Mouse (Mus musculus) heart, embryonic 10.5 days (tissue): ENCODE measurements around the gene Tenm3. TPM values are rescaled to one million over a fixed set of nuclear protein-coding genes. Genes with fewer than 3 reads are reported as not detected.

ENCODE experiments used
- DNase-seq: peaks from one replicate; pipeline ENCODE4 v3.0.0-alpha.2; 2017; ENCODE audit warnings: low spot score
- H3K27ac ChIP-seq: fragments of 300-500 bp; sonication (generic); 2 replicates; pipeline ENCODE4 v1.5.1; 2016; ENCODE audit warnings: mild to moderate bottlenecking
- H3K27me3 ChIP-seq: fragments of 300-500 bp; sonication (generic); 2 replicates; pipeline ENCODE4 v1.6.1; 2016; ENCODE audit warnings: mild to moderate bottlenecking; ENCODE audit not compliant: poor library complexity, insufficient read depth, severe bottlenecking
- H3K36me3 ChIP-seq: fragments of 300-500 bp; sonication (generic); 2 replicates; pipeline ENCODE4 v1.6.1; 2016; ENCODE audit warnings: mild to moderate bottlenecking, moderate library complexity
- H3K4me1 ChIP-seq: fragments of 300-500 bp; sonication (generic); 2 replicates; pipeline ENCODE4 v1.6.1; 2016; ENCODE audit warnings: mild to moderate bottlenecking
- H3K4me3 ChIP-seq: fragments of 300-500 bp; sonication (generic); 2 replicates; pipeline ENCODE4 v1.5.1; 2016; ENCODE audit warnings: mild to moderate bottlenecking, moderate library complexity
- H3K9me3 ChIP-seq: fragments of 300-500 bp; sonication (generic); 2 replicates; pipeline ENCODE4 v1.6.1; 2016; ENCODE audit warnings: mild to moderate bottlenecking, moderate library complexity
- WGBS: fragments of 180-500 bp; shearing (Covaris S2); methylation state at CpG from one replicate; pipeline ENCODE4 v1.1.7; 2016; 5-methylcytosine and 5-hydroxymethylcytosine counted together
- polyA plus RNA-seq: library from polyadenylated mRNA; unstranded; fragments of >200 nt; fragmentation: Nextera tagmentation; extraction: Ambion mirVana; gene quantifications from 2 replicates; pipeline ENCODE4 v1.2.1, GENCODE M21; 2016

The Tenm3 gene
- polyA plus RNA-seq, 1 experiment from 2014 or later = 24.9 TPM

DNA sequence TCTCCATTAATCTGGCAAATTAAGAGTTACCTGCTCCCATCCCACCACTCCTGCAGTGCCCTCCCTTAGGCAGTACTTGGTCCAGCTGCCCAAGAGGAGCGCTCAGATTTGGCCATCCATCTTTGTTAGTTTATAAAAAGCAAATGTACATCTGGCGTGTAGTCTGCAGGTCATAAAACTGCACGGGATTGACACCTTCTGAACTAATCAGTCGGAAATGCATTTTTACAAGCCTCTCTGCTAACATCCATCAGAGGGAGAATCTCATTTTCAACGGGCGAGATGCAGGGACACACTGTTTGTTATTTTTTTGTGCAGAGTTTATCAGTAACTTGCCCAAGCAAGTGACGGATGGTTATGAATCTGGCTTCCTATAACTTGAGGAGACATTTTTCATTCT is 539.5 kb downstream of the Tenm3 start:
- Histone ChIP-seq H3K27me3 (no peaks in the 10 kb centered on the region), H3K36me3 (0 out of 2 replicates have a peak, but pooled peaks cover 6% of the 10 kb centered on the region), H3K9me3 (no peaks in the 10 kb centered on the region), H3K4me3 (no peak overlapping the region), H3K4me1 (peaks cover 9% of the 10 kb centered on the region), H3K27ac (no peak overlapping the region)
- DNase-seq = no peak
- WGBS = 73% methylated on average over 7 of the region's 7 CpGs

DNA sequence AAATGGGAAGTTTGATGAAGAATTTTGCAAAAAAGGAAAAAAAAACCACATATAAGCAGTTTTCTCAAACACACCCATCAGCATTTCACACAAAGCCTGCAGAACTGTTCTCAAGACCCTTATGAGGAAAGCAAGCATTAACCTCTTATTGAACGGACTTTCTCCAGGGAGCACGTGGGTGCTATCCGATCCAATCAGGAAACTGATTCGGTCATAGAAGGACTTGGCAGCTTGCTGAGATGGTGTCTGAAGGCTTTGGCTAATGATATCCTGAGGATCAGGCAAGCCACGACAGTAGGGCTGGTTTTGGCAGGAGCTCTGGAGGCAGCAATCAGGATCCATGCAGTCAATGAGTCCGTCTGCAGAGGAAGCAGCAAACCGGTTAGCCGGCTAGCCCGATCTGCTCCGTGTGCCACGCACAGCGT is 543.1 kb downstream of the Tenm3 start:
- Histone ChIP-seq H3K9me3 (no peaks in the 10 kb centered on the region), H3K4me1 (no peaks in the 10 kb centered on the region), H3K27ac (no peak overlapping the region), H3K36me3 (peaks cover 14% of the 10 kb centered on the region), H3K27me3 (no peaks in the 10 kb centered on the region), H3K4me3 (no peak overlapping the region)
- DNase-seq = no peak
- 80% methylated on average over 12 of the region's 12 CpGs for WGBS

DNA sequence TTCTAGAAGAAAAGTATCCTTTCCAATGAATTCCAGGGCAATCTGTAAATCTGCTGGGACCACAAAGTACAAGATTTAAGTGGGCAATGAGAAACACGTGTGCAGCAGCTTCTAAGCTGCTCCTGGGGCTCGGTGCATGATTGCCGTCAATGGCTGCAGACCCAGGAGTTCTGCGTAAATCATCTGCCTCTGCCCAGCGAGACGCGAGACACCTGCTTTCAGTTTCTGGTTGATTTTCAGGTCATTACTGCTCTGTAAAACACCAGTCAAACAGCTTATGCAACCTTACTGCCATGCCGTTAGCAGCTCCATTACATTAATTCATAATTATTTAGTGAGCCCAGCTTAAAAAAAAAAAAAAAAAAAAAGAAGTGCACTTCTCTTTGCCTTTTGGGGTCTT is 543.7 kb downstream of the Tenm3 start:
- DNase-seq = no peak
- no peak overlapping the region for H3K4me3 ChIP-seq
- peaks cover 19% of the 10 kb centered on the region for H3K36me3 ChIP-seq
- no peak overlapping the region for H3K27ac ChIP-seq
- WGBS = 81% methylated on average over 8 of the region's 8 CpGs
- H3K9me3 ChIP-seq = no peaks in the 10 kb centered on the region
- no peaks in the 10 kb centered on the region for H3K27me3 ChIP-seq
- no peaks in the 10 kb centered on the region for H3K4me1 ChIP-seq

DNA sequence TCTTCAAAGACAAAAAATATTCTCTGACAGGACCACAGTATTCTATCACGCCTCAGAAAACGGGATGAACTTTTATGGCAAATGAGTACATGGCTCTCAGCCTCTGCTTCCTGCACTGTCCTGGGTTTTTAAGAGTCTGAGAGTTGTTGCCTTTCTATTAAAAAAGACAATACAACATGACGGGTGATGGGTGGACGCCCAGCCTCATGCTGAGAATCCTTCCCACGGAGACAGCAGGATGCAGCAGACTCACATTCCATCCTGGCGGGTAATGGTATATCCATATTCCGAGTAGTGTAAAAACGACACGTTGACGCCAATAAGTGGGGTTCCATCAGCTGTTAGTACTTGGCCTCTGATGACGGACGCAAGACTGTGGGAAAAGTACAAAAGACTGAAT is 544.4 kb downstream of the Tenm3 start:
- H3K27me3 ChIP-seq = no peaks in the 10 kb centered on the region
- no peaks in the 10 kb centered on the region for H3K4me1 ChIP-seq
- H3K27ac ChIP-seq = no peak overlapping the region
- H3K36me3 ChIP-seq = peaks cover 19% of the 10 kb centered on the region
- no peaks in the 10 kb centered on the region for H3K9me3 ChIP-seq
- DNase-seq = no peak
- H3K4me3 ChIP-seq = no peak overlapping the region
- 80% methylated on average over 12 of the region's 12 CpGs for WGBS

DNA sequence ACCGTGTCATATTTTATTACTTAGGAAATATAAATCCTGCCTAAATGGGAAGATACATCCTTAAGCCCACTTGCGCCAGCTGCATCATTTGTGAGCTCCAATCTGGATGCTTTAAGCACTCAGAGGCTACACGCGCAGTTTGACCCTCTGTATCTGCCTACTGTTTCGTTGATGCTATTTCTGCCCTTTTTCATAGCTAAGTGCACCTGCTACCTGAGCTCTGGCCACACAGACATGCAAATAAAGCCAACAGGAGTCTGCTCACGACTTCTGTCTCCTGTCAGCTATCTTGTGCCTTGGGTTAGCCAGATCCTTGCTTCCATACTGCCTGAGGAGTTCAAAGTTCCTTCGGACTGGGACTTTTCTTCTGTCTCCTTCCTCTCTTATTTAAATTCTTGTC is 547.4 kb downstream of the Tenm3 start:
- Histone ChIP-seq H3K36me3 (peaks cover 37% of the 10 kb centered on the region), H3K9me3 (no peaks in the 10 kb centered on the region), H3K4me1 (no peaks in the 10 kb centered on the region), H3K27me3 (no peaks in the 10 kb centered on the region), H3K4me3 (no peak overlapping the region), H3K27ac (no peak overlapping the region)
- 89% methylated on average over 7 of the region's 7 CpGs for WGBS
- no peak for DNase-seq

DNA sequence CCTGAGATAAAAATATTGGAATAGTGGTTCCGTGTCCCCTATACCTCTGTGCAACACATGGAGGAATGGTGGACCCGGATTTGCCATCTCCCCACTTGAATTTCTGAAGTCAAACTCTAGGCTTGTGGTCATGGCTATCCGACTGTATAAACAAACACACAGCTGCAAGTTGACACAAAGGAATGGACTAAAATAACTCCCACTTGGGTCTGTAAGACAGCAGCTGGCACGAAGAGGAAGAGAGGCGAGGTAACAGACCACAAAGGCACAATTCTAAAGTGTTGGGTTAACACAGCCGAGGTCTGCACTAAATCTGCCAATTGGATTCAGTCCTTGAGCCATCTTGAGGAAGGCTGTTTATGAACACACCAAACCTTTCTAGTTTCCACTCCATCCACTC is 548.2 kb downstream of the Tenm3 start:
- no peaks in the 10 kb centered on the region for H3K4me1 ChIP-seq
- WGBS = 81% methylated on average over 6 of the region's 6 CpGs
- H3K36me3 ChIP-seq = peaks cover 39% of the 10 kb centered on the region
- DNase-seq = no peak
- H3K4me3 ChIP-seq = no peak overlapping the region
- no peaks in the 10 kb centered on the region for H3K9me3 ChIP-seq
- no peak overlapping the region for H3K27ac ChIP-seq
- H3K27me3 ChIP-seq = no peaks in the 10 kb centered on the region

DNA sequence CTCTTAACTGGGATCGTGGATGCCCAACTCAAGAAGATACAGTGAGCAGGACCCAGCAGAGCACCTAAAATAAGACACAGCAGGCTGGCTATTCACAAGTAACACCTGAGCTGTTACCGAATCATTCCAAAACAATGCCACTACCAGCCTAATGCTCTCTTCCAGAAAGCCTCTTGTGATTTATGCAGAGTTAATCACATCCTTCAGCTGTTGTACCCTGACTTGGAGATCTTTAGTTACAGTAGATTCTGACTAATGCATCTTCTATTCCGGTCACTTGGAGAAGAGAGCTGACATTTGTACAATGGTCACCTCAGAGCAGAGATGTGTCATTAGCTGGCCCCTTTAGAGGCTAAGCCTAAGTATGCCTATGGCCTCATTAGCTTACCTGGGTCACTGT is 550.0 kb downstream of the Tenm3 start:
- WGBS = 97% methylated on average over 3 of the region's 3 CpGs
- Histone ChIP-seq H3K4me3 (no peak overlapping the region), H3K9me3 (no peaks in the 10 kb centered on the region), H3K4me1 (no peaks in the 10 kb centered on the region), H3K36me3 (peaks cover 39% of the 10 kb centered on the region), H3K27me3 (no peaks in the 10 kb centered on the region), H3K27ac (no peak overlapping the region)
- DNase-seq = no peak

DNA sequence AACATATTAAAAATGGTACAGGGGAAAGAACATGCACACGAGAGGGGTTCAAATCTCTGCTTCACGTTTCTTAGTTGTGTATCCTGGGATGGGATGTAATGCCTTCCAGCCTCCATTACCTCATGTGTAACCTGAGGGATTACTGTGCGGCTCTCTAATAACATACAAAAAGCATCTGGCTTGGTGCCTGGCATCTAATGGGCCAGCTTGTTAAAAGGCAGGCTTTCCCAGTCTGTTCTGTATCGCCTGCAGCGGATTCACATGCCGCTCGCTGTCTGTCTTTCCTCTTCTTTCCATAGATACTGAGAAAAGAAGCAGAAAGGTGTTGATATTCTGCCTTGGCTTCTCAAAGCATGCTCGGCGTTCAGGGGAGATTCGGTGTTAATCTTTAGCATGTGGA is 558.3 kb downstream of the Tenm3 start:
- 0 out of 2 replicates have a peak, but pooled peaks cover 5% of the 10 kb centered on the region for H3K36me3 ChIP-seq
- H3K27me3 ChIP-seq = no peaks in the 10 kb centered on the region
- no peak overlapping the region for H3K27ac ChIP-seq
- H3K9me3 ChIP-seq = no peaks in the 10 kb centered on the region
- peaks cover 15% of the 10 kb centered on the region; the same call in 1 of the 2 replicates for H3K4me1 ChIP-seq
- no peak for DNase-seq
- 85% methylated on average over 10 of the region's 10 CpGs for WGBS
- no peak overlapping the region for H3K4me3 ChIP-seq

DNA sequence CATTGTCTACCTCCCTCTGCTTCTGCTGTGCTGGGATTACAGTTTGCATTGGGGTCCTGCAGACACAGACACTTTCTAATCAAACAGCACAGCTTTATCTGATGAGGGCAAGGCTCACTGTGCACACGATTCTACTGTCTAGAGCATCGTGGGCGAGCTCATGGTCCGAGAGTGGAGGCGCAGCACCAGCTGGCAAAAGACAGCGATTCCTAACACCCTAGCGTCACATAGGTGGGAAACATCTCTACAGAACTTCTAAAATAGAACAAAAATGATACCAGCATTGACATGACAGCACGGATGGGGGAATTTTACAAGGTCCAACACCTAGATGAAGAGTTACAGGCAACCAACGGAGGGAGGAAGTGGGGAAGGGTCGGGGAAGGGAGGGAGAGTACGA is 561.9 kb downstream of the Tenm3 start:
- Histone ChIP-seq H3K4me3 (no peak overlapping the region), H3K36me3 (peaks cover 10% of the 10 kb centered on the region), H3K9me3 (no peaks in the 10 kb centered on the region), H3K27me3 (no peaks in the 10 kb centered on the region), H3K4me1 (peaks cover 15% of the 10 kb centered on the region; the same call in 1 of the 2 replicates), H3K27ac (no peak overlapping the region)
- WGBS = 84% methylated on average over 11 of the region's 11 CpGs
- no peak for DNase-seq

DNA sequence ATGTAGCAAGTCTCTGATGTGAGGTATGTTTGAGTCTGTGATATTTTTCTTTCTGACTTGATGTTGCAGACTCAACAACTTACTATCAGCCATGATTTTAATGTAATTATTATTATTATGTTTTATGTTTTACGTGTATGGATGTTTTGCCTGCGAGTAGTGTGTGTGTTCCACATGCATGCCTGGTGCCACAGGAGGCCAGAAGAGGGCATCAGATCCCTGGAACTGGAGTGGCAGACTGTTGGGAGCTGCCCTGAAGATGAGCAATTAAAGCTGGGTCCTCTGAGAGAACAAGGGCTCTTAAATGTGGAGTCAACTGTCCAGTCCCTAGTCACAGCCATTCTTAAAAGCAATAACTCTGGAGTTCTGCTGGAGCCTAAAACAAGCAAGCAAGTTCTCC is 564.4 kb downstream of the Tenm3 start:
- Histone ChIP-seq H3K27ac (no peak overlapping the region), H3K4me1 (peaks cover 12% of the 10 kb centered on the region; the same call in 1 of the 2 replicates), H3K9me3 (no peaks in the 10 kb centered on the region), H3K27me3 (no peaks in the 10 kb centered on the region), H3K36me3 (peaks cover 33% of the 10 kb centered on the region), H3K4me3 (no peak overlapping the region)
- 92% methylated on average over 2 of the region's 2 CpGs for WGBS
- no peak for DNase-seq

DNA sequence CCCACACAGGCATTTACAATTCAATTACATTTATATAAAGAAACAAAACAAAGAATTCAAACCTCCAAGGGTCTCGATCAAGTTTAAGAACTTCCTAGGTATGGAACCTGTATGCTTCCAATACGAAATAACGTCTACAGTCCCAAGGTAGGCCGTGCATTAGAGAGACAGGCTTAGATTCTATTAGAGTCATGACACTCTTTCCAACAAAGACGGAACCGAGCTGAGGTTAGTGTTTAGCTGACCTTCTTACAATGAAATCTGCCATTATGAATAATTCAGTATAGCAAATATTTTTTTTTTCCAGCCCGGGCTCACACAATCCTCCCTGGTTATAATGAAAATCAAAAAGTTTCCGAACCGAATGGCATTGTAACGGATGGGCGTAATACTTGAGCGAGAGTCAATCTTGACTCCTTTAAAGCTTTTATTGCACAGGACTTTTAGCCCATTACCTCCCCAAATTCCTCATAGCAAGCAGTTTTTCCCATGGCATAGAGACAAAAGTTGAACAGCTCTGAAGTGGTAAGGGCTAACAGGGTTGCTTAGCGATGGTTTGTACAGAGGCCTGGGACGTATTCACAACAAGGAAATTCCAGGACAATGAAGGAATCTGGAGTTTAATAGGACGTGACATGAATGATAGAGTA is 565.6 kb downstream of the Tenm3 start:
- H3K27ac ChIP-seq = no peak overlapping the region
- no peak overlapping the region for H3K4me3 ChIP-seq
- peaks cover 8% of the 10 kb centered on the region for H3K4me1 ChIP-seq
- no peaks in the 10 kb centered on the region for H3K9me3 ChIP-seq
- WGBS = 90% methylated on average over 15 of the region's 15 CpGs
- no peaks in the 10 kb centered on the region for H3K27me3 ChIP-seq
- DNase-seq = no peak
- peaks cover 35% of the 10 kb centered on the region for H3K36me3 ChIP-seq

DNA sequence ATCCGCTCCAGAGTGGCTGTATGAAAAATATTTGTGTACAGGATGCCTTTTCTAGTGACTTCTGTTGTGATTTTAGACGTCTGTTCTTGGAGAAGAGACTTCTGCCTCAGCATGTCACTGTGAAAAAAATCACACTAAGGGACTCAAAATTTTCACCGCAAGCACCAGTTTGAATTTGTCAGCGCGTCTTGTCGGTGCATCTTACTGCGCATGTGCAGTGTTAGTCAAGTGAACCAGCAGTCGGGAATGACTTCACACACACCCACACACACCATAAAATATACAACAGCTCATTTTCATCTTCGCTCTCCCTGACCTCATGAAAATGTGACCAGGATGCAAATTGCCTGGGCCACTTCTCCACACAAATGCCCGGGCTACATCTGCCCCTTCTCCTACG is 568.7 kb downstream of the Tenm3 start:
- no peak for DNase-seq
- Histone ChIP-seq H3K27me3 (no peaks in the 10 kb centered on the region), H3K36me3 (peaks cover 37% of the 10 kb centered on the region), H3K4me1 (peaks cover 12% of the 10 kb centered on the region), H3K27ac (no peak overlapping the region), H3K9me3 (no peaks in the 10 kb centered on the region), H3K4me3 (no peak overlapping the region)
- 89% methylated on average over 11 of the region's 11 CpGs for WGBS

DNA sequence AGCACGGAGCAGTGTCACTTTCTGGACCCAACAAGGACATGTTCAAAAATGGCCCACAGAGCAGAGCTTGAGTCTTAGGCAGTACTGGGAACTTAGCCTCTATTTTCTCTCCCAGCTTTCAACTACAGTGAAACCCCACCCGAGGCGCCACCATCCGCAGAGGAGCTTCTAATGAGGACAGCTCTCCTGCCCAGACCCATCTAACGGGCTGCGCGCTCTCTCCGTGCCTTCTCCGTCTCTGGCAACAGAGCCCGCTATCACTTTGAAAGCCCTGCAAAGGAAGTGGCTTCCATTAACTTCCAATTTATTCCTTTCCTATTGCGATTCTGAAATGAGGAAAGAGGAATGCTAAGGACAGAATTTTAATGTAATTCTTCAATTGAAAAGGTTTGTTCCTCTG is 569.2 kb downstream of the Tenm3 start:
- 88% methylated on average over 11 of the region's 11 CpGs for WGBS
- H3K4me3 ChIP-seq = no peak overlapping the region
- H3K27ac ChIP-seq = no peak overlapping the region
- no peaks in the 10 kb centered on the region for H3K9me3 ChIP-seq
- no peaks in the 10 kb centered on the region for H3K27me3 ChIP-seq
- peaks cover 37% of the 10 kb centered on the region for H3K36me3 ChIP-seq
- DNase-seq = no peak
- peaks cover 12% of the 10 kb centered on the region for H3K4me1 ChIP-seq

DNA sequence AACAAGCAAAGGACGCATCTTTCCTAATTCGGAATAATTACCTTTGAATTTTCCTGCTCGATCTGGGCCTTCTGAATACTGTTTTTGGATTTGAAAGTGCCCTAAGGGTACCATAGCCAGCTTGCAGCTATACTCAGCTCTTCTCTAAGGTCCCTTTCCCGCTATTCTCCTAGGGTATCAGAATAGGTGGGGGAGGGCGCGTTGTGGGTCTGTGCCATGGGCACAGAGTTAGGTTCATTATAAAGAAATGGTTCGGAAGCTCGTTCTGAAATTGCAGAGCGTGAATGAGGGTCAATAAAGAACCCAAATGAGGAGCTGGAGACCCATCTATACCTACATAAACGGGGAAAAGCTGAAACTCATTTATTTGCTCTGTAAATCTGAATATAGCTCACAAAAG is 575.1 kb downstream of the Tenm3 start:
- 92% methylated on average over 10 of the region's 10 CpGs for WGBS
- H3K36me3 ChIP-seq = 0 out of 2 replicates have a peak, but pooled peaks cover 9% of the 10 kb centered on the region
- no peak overlapping the region for H3K4me3 ChIP-seq
- no peak for DNase-seq
- H3K27ac ChIP-seq = no peak overlapping the region
- H3K4me1 ChIP-seq = peaks cover 12% of the 10 kb centered on the region
- H3K9me3 ChIP-seq = no peaks in the 10 kb centered on the region
- H3K27me3 ChIP-seq = no peaks in the 10 kb centered on the region
